Comparison of ENCODE assay signal across 10 mouse cellular contexts in the genomic region with DNA sequence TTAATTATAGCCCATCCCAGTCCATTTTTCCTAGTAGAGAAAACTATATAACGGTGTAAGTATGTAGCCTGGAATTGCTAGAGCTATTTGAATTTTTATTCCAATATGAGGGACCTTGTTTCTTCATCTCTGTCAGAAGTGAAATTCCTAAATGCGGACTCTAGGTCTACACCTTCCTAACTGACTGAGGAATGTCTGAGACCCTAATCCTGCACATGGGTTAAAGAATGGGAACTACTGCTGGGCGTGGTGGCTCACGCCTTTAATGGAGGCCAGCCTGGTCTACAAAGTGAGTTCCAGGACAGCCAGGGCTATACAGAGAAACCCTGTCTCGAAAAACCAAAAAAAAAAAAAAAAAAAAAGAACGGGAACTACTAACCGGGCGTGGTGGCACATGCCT. TPM values are rescaled to one million over a fixed set of nuclear protein-coding genes. Genes with fewer than 3 reads are reported as not detected.
DNase-seq lines count a peak whose midpoint lies in the region; ATAC-seq and TF ChIP-seq lines count a peak whose summit lies in the region.
"Had no signal": no experiment of that assay in that cellular context is flagged by ENCODE, and none has a peak within 500 bp of the region (broad histone marks: within the 10 kb centered on the region; RNA-seq: fewer than 3 reads in every experiment).

No protein-coding gene starts in this region.

- no peaks in the 10 kb centered on the region for H3K27me3 ChIP-seq in heart, postnatal 0 days (ENCODE audit: control insufficient read depth, insufficient read depth, low read length)
- H3K27me3 ChIP-seq in embryonic facial prominence, embryonic 11.5 days (ENCODE audit: control insufficient read depth, insufficient read depth, low read length) = no peaks in the 10 kb centered on the region
- H3K27me3 ChIP-seq in intestine, embryonic 14.5 days (replicated peaks; ENCODE audit: control insufficient read depth, insufficient read depth, low read length) = no peaks in the 10 kb centered on the region
- H3K27me3 ChIP-seq in midbrain, postnatal 0 days (ENCODE audit: insufficient read depth, low read length) = no peaks in the 10 kb centered on the region

- no peaks in the 10 kb centered on the region for H3K4me1 ChIP-seq in heart, postnatal 0 days (ENCODE audit: control insufficient read depth, insufficient read depth)
- H3K4me1 ChIP-seq in embryonic facial prominence, embryonic 11.5 days (ENCODE audit: control insufficient read depth, insufficient read depth, low read length) = no peaks in the 10 kb centered on the region
- 0 out of 2 replicates have a peak, but pooled peaks cover 5% of the 10 kb centered on the region for H3K4me1 ChIP-seq in intestine, embryonic 14.5 days (replicated peaks; ENCODE audit: control insufficient read depth, insufficient read depth, low read length)
- H3K4me1 ChIP-seq in midbrain, postnatal 0 days (ENCODE audit: insufficient read depth, low read length) = no peaks in the 10 kb centered on the region

- H3K9me3 ChIP-seq in heart, postnatal 0 days (replicated peaks; ENCODE audit: control insufficient read depth, low read length) = no peaks in the 10 kb centered on the region
- H3K9me3 ChIP-seq in embryonic facial prominence, embryonic 11.5 days (replicated peaks; ENCODE audit: control insufficient read depth, low read length) = no peaks in the 10 kb centered on the region
- no peaks in the 10 kb centered on the region for H3K9me3 ChIP-seq in intestine, embryonic 14.5 days (ENCODE audit: control insufficient read depth, low read length)
- H3K9me3 ChIP-seq in midbrain, postnatal 0 days (ENCODE audit: low read length) = no peaks in the 10 kb centered on the region

- peak overlapping the region; percentile 61 for H3K4me2 ChIP-seq in heart, postnatal 0 days (ENCODE audit: low read depth, low read length)
- H3K4me2 ChIP-seq in embryonic facial prominence, embryonic 11.5 days (ENCODE audit: low read depth, low read length) = peak overlapping the region; percentile 33
- peak overlapping the region; percentile 47 for H3K4me2 ChIP-seq in intestine, embryonic 14.5 days (ENCODE audit: low read length)
- peak overlapping the region; percentile 51 for H3K4me2 ChIP-seq in midbrain, postnatal 0 days (ENCODE audit: low read depth, low read length, poor library complexity, severe bottlenecking)

- H3K27ac ChIP-seq in heart, postnatal 0 days (ENCODE audit: low read depth) = peak overlapping the region; percentile 68
- H3K27ac ChIP-seq in embryonic facial prominence, embryonic 11.5 days (replicated peaks; ENCODE audit: low read depth, low read length) = peak overlapping the region; percentile 94
- peak overlapping the region; percentile 97 for H3K27ac ChIP-seq in intestine, embryonic 14.5 days (ENCODE audit: low read depth)
- H3K27ac ChIP-seq in midbrain, postnatal 0 days (ENCODE audit: low read depth, low read length) = peak overlapping the region; percentile 97

- peak overlapping the region; percentile 58 for H3K4me3 ChIP-seq in heart, postnatal 0 days (ENCODE audit: low read depth, low read length)
- H3K4me3 ChIP-seq in embryonic facial prominence, embryonic 11.5 days (ENCODE audit: low read depth, low read length) = peak overlapping the region; percentile 24
- H3K4me3 ChIP-seq in intestine, embryonic 14.5 days (ENCODE audit: low read depth, low read length) = peak overlapping the region; percentile 44
- peak overlapping the region; percentile 33 for H3K4me3 ChIP-seq in midbrain, postnatal 0 days (ENCODE audit: low read depth, low read length)

- intact Hi-C loops in heart, postnatal 14 days (cut with DNase I) = no loop called here

- DNase-seq in heart, postnatal 0 days (ENCODE audit: low spot score) = no peak
- no peak for DNase-seq in heart, postnatal 14 days
- DNase-seq in embryonic facial prominence, embryonic 11.5 days (ENCODE audit: low spot score) = no peak
- no peak for DNase-seq in intestine, embryonic 14.5 days (ENCODE audit: low spot score)
- no peak for DNase-seq in midbrain, postnatal 0 days (ENCODE audit: low spot score)
- no peak for DNase-seq in layer of hippocampus, adult 8-10 months (ENCODE audit: low spot score in 2 of 2)
- DNase-seq in adrenal gland, postnatal 25 days = no peak
- DNase-seq in adrenal gland, adult 2 months = no peak

- TF ChIP-seq EP300 in heart, postnatal 0 days (IDR thresholded peaks at IDR 0.05; ENCODE audit: low read depth) = no peak

- H3K36me3 ChIP-seq in heart, postnatal 0 days (replicated peaks; ENCODE audit: control insufficient read depth, insufficient read depth, low read length) = no peaks in the 10 kb centered on the region
- no peaks in the 10 kb centered on the region for H3K36me3 ChIP-seq in embryonic facial prominence, embryonic 11.5 days (replicated peaks; ENCODE audit: control insufficient read depth, insufficient read depth, low read depth, low read length)
- no peaks in the 10 kb centered on the region for H3K36me3 ChIP-seq in intestine, embryonic 14.5 days (ENCODE audit: control insufficient read depth, insufficient read depth, low read length)
- no peaks in the 10 kb centered on the region for H3K36me3 ChIP-seq in midbrain, postnatal 0 days (ENCODE audit: insufficient read depth, low read length)

- 72% methylated on average over 8 of the region's 8 CpGs for WGBS in heart, postnatal 0 days
- WGBS in embryonic facial prominence, embryonic 11.5 days = 67% methylated on average over 7 of the region's 8 CpGs
- WGBS in intestine, embryonic 14.5 days = 55% methylated on average over 8 of the region's 8 CpGs
- 57% methylated on average over 8 of the region's 8 CpGs for WGBS in midbrain, postnatal 0 days

- ATAC-seq in heart, postnatal 0 days (ENCODE audit: insufficient read depth, low read depth) = no peak
- ATAC-seq in embryonic facial prominence, embryonic 11.5 days (replicated peaks; ENCODE audit: insufficient number of reproducible peaks, low FRiP score, low TSS enrichment, low read depth) = peak; percentile 15; the same call in 1 of the 2 replicates
- 0 out of 2 replicates have a peak, but pooled peaks have one; percentile 3 for ATAC-seq in intestine, embryonic 14.5 days (replicated peaks; ENCODE audit: low FRiP score, low TSS enrichment, low read depth)
- ATAC-seq in midbrain, postnatal 0 days (ENCODE audit: low FRiP score) = peak; percentile 13; the same call in 1 of the 2 replicates

- no peak overlapping the region for H3K9ac ChIP-seq in heart, postnatal 0 days (replicated peaks; ENCODE audit: low read depth, low read length)
- no peak overlapping the region for H3K9ac ChIP-seq in embryonic facial prominence, embryonic 11.5 days (replicated peaks; ENCODE audit: low read length)
- H3K9ac ChIP-seq in intestine, embryonic 14.5 days (ENCODE audit: low read length) = peak overlapping the region; percentile 46
- peak overlapping the region; percentile 44 for H3K9ac ChIP-seq in midbrain, postnatal 0 days (replicated peaks; ENCODE audit: low read length, poor library complexity, severe bottlenecking)

- TF ChIP-seq CTCF in heart, postnatal 0 days (IDR thresholded peaks at IDR 0.05; ENCODE audit: low read depth) = no peak
- no peak for TF ChIP-seq CTCF in midbrain, postnatal 0 days (IDR thresholded peaks at IDR 0.05)

RNA-seq across cellular contexts. Expression of a gene that starts 6.0 kb away (rescaled TPM):
- total RNA-seq in heart, postnatal 0 days (2014; rRNA removed; ENCODE audit: low replicate concordance) = not detected in 2 replicates
- not detected in 2 replicates for polyA plus RNA-seq in heart, postnatal 0 days (2015; fragmentation: Nextera tagmentation; extraction: Ambion mirVana)
- total RNA-seq in heart, postnatal 14 days (2021) = not detected
- 0.20 TPM in 1 of 2 replicates, not detected in the other for polyA plus RNA-seq in embryonic facial prominence, embryonic 11.5 days (2014; fragmentation: Nextera tagmentation; extraction: Ambion mirVana)
- polyA plus RNA-seq in intestine, embryonic 14.5 days (2014; fragmentation: Nextera tagmentation; extraction: Ambion mirVana) = 0.14 and 0.24 TPM in 2 replicates
- total RNA-seq in midbrain, postnatal 0 days (2014; rRNA removed) = not detected in 2 replicates
- 0.95 and 1.1 TPM in 2 replicates for polyA plus RNA-seq in midbrain, postnatal 0 days (2015; fragmentation: Nextera tagmentation; extraction: Ambion mirVana)
- total RNA-seq in layer of hippocampus, adult 8-10 months (2022) = 10 to 100 TPM; 35.6 to 57.5 (median 47.8) TPM
- not detected in 2 replicates for total RNA-seq in adrenal gland, postnatal 25 days (2021)
- total RNA-seq in adrenal gland, adult 2 months (2021) = not detected
- polyA plus RNA-seq in adrenal gland, adult 2 months (2012; rRNA removed) = not detected in 2 replicates
- total RNA-seq: heart, postnatal 4 days; MEL had no signal

RNA-seq across cellular contexts. Expression of a gene that starts 16.6 kb away (rescaled TPM):
- total RNA-seq in heart, postnatal 0 days (2014; rRNA removed; ENCODE audit: low replicate concordance) = 4.8 and 6.7 TPM in 2 replicates
- 1.8 and 1.9 TPM in 2 replicates for polyA plus RNA-seq in heart, postnatal 0 days (2015; fragmentation: Nextera tagmentation; extraction: Ambion mirVana)
- total RNA-seq in heart, postnatal 14 days (2021) = 10 to 100 TPM; 16.9 TPM
- polyA plus RNA-seq in embryonic facial prominence, embryonic 11.5 days (2014; fragmentation: Nextera tagmentation; extraction: Ambion mirVana) = 6.1 and 8.9 TPM in 2 replicates
- 12.6 and 13.7 TPM in 2 replicates for polyA plus RNA-seq in intestine, embryonic 14.5 days (2014; fragmentation: Nextera tagmentation; extraction: Ambion mirVana)
- 633 and 639 TPM in 2 replicates for total RNA-seq in midbrain, postnatal 0 days (2014; rRNA removed)
- 111 and 116 TPM in 2 replicates for polyA plus RNA-seq in midbrain, postnatal 0 days (2015; fragmentation: Nextera tagmentation; extraction: Ambion mirVana)
- total RNA-seq in layer of hippocampus, adult 8-10 months (2022) = 100 to 1,000 TPM; 595 to 693 (median 673) TPM
- 39.6 and 46.0 TPM in 2 replicates for total RNA-seq in adrenal gland, postnatal 25 days (2021)
- total RNA-seq in adrenal gland, adult 2 months (2021) = 10 to 100 TPM; 22.5 to 25.7 TPM
- 28.3 and 29.1 TPM in 2 replicates for polyA plus RNA-seq in adrenal gland, adult 2 months (2012; rRNA removed)

RNA-seq across cellular contexts. Expression of a gene that starts 28.2 kb away (rescaled TPM):
- 12.5 and 14.7 TPM in 2 replicates for total RNA-seq in heart, postnatal 0 days (2014; rRNA removed; ENCODE audit: low replicate concordance)
- polyA plus RNA-seq in heart, postnatal 0 days (2015; fragmentation: Nextera tagmentation; extraction: Ambion mirVana) = 9.2 and 10.0 TPM in 2 replicates
- total RNA-seq in heart, postnatal 14 days (2021) = 1 to 10 TPM; 3.7 to 4.6 TPM
- 102 and 110 TPM in 2 replicates for polyA plus RNA-seq in embryonic facial prominence, embryonic 11.5 days (2014; fragmentation: Nextera tagmentation; extraction: Ambion mirVana)
- polyA plus RNA-seq in intestine, embryonic 14.5 days (2014; fragmentation: Nextera tagmentation; extraction: Ambion mirVana) = 78.3 and 85.0 TPM in 2 replicates
- total RNA-seq in midbrain, postnatal 0 days (2014; rRNA removed) = 140 and 182 TPM in 2 replicates
- 166 and 171 TPM in 2 replicates for polyA plus RNA-seq in midbrain, postnatal 0 days (2015; fragmentation: Nextera tagmentation; extraction: Ambion mirVana)
- total RNA-seq in layer of hippocampus, adult 8-10 months (2022) = 10 to 100 TPM in 2 of 4 experiments, 1 to 10 TPM in 2; 8.9 to 10.8 (median 9.8) TPM
- total RNA-seq in adrenal gland, postnatal 25 days (2021) = 2.5 and 3.8 TPM in 2 replicates
- 1 to 10 TPM; 2.0 to 2.1 TPM for total RNA-seq in adrenal gland, adult 2 months (2021)
- polyA plus RNA-seq in adrenal gland, adult 2 months (2012; rRNA removed) = 0.70 and 0.98 TPM in 2 replicates
- total RNA-seq: MEL had no signal

RNA-seq across cellular contexts. Expression of a gene that starts 39.8 kb away (rescaled TPM):
- total RNA-seq in heart, postnatal 0 days (2014; rRNA removed; ENCODE audit: low replicate concordance) = not detected in 2 replicates
- 0.04 TPM in 1 of 2 replicates, not detected in the other for polyA plus RNA-seq in heart, postnatal 0 days (2015; fragmentation: Nextera tagmentation; extraction: Ambion mirVana)
- total RNA-seq in heart, postnatal 14 days (2021) = under 1 TPM; 0.15 to 0.31 TPM
- 0.39 and 0.45 TPM in 2 replicates for polyA plus RNA-seq in embryonic facial prominence, embryonic 11.5 days (2014; fragmentation: Nextera tagmentation; extraction: Ambion mirVana)
- 0.16 and 0.51 TPM in 2 replicates for polyA plus RNA-seq in intestine, embryonic 14.5 days (2014; fragmentation: Nextera tagmentation; extraction: Ambion mirVana)
- 2.0 and 4.3 TPM in 2 replicates for total RNA-seq in midbrain, postnatal 0 days (2014; rRNA removed)
- polyA plus RNA-seq in midbrain, postnatal 0 days (2015; fragmentation: Nextera tagmentation; extraction: Ambion mirVana) = 1.3 and 1.6 TPM in 2 replicates
- 1 to 10 TPM in 2 of 4 experiments, under 1 TPM in 2; 0.49 to 1.6 (median 0.91) TPM for total RNA-seq in layer of hippocampus, adult 8-10 months (2022)
- total RNA-seq in adrenal gland, postnatal 25 days (2021) = not detected in 2 replicates
- total RNA-seq in adrenal gland, adult 2 months (2021) = not detected
- not detected in 2 replicates for polyA plus RNA-seq in adrenal gland, adult 2 months (2012; rRNA removed)
- total RNA-seq: MEL had no signal

RNA-seq across cellular contexts. Expression of a gene that starts 48.1 kb away (rescaled TPM):
- total RNA-seq in heart, postnatal 0 days (2014; rRNA removed; ENCODE audit: low replicate concordance) = not detected in 2 replicates
- 0.18 TPM in 1 of 2 replicates, not detected in the other for polyA plus RNA-seq in heart, postnatal 0 days (2015; fragmentation: Nextera tagmentation; extraction: Ambion mirVana)
- not detected for total RNA-seq in heart, postnatal 14 days (2021)
- not detected in 2 replicates for polyA plus RNA-seq in embryonic facial prominence, embryonic 11.5 days (2014; fragmentation: Nextera tagmentation; extraction: Ambion mirVana)
- polyA plus RNA-seq in intestine, embryonic 14.5 days (2014; fragmentation: Nextera tagmentation; extraction: Ambion mirVana) = not detected in 2 replicates
- not detected in 2 replicates for total RNA-seq in midbrain, postnatal 0 days (2014; rRNA removed)
- polyA plus RNA-seq in midbrain, postnatal 0 days (2015; fragmentation: Nextera tagmentation; extraction: Ambion mirVana) = 0.39 and 0.52 TPM in 2 replicates
- total RNA-seq in layer of hippocampus, adult 8-10 months (2022) = under 1 TPM in 1 of 4 experiments, not detected in 3; 0.47 TPM
- total RNA-seq in adrenal gland, postnatal 25 days (2021) = not detected in 2 replicates
- not detected for total RNA-seq in adrenal gland, adult 2 months (2021)
- polyA plus RNA-seq in adrenal gland, adult 2 months (2012; rRNA removed) = not detected in 2 replicates
- total RNA-seq: heart, postnatal 4 days; MEL had no signal

Comparison
In these comparisons a context has a peak if more than half of its experiments do, and no peak if none do; other contexts are left out.
1. H3K9ac ChIP-seq: peak in intestine, embryonic 14.5 days (single experiment) and midbrain, postnatal 0 days (single experiment); none in heart, postnatal 0 days (single experiment) and embryonic facial prominence, embryonic 11.5 days (single experiment).
2. RNA of a gene that starts 6.0 kb away (total RNA-seq): 35.6 to 57.5 TPM in layer of hippocampus, adult 8-10 months; not detected in adrenal gland, adult 2 months, not detected in midbrain, postnatal 0 days, not detected in heart, postnatal 0 days, not detected in heart, postnatal 14 days and not detected in adrenal gland, postnatal 25 days; every median in the first group is over 10 times any median in the second.
3. RNA of a gene that starts 16.6 kb away (total RNA-seq): 595 to 693 TPM in layer of hippocampus, adult 8-10 months and 633 to 639 TPM in midbrain, postnatal 0 days; 39.6 to 46.0 TPM in adrenal gland, postnatal 25 days, 22.5 to 25.7 TPM in adrenal gland, adult 2 months, 16.9 TPM in heart, postnatal 14 days and 4.8 to 6.7 TPM in heart, postnatal 0 days; every median in the first group is over 10 times any median in the second.
4. Peak in every context shown above with its lines, with median percentiles within 50 percentile points of each other: H3K27ac ChIP-seq, H3K4me2 ChIP-seq and H3K4me3 ChIP-seq.